Mouse (Mus musculus): Measurements from ENCODE around the gene Cish. TPM values are rescaled to one million over a fixed set of nuclear protein-coding genes. Genes with fewer than 3 reads are reported as not detected.

Cish gene
- total RNA-seq, 4 experiments from 2014 or later = 2.1 to 6.1 (median 2.9) TPM

- DNase-seq (ENCODE audit: low spot score in 2 of 2) = no peak
Measured at GRCm38 (mm10) chr9:107313926-107314325, 18.1 kb downstream of the Cish start.

- DNase-seq (ENCODE audit: low spot score in 2 of 2) = no peak
Measured at GRCm38 (mm10) chr9:107315791-107316190, 20.0 kb downstream of the Cish start.

DNA sequence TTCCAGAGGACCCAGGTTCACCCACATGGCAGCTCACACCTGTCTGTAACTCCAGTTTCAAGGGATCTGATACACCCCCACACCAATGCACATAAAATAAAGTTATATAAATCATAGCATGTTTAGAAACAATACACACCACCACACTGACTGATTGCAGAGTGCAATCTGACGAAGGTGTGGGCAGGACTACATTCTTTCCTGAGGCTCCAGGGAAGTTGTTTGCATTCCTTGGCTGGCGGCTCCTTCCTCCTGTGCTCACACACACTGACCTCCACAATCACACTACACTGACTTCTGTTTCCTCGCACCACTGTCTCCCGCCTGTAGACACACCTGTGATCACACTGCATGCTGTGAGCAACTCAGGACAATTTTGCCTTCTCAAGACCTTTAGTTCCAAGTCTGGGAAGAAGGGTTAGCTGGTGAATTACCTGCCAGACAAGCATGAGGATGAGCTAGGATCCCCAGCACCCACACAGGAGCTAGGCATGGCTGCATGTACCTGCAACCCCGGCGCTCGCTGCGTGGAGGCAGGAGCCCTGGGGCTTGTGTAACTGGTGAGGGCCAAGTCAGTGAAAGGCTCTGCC is 26.7 kb downstream of the Cish start:
- DNase-seq (ENCODE audit: low spot score in 2 of 2) = no peak

DNA sequence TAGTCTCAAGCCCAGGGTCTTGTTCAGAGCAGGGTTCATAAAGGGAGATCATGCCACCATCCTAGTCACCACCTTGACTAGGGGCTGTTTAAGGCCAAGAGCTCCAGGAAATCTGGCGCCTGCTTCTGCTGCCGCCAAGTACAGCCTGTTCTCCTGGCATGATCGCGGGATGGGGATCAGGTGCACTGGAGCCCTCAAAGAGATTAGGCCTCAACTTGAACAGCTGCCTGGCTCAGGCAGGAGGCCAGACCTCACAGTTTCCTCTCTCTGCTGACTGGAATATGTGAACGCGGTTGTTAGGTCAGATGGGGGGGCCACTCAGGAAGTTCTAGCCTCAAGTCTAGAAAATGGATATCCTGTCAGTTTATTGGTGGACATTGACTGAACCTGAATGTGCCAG is 27.7 kb downstream of the Cish start:
- DNase-seq (ENCODE audit: low spot score in 2 of 2) = no peak

DNA sequence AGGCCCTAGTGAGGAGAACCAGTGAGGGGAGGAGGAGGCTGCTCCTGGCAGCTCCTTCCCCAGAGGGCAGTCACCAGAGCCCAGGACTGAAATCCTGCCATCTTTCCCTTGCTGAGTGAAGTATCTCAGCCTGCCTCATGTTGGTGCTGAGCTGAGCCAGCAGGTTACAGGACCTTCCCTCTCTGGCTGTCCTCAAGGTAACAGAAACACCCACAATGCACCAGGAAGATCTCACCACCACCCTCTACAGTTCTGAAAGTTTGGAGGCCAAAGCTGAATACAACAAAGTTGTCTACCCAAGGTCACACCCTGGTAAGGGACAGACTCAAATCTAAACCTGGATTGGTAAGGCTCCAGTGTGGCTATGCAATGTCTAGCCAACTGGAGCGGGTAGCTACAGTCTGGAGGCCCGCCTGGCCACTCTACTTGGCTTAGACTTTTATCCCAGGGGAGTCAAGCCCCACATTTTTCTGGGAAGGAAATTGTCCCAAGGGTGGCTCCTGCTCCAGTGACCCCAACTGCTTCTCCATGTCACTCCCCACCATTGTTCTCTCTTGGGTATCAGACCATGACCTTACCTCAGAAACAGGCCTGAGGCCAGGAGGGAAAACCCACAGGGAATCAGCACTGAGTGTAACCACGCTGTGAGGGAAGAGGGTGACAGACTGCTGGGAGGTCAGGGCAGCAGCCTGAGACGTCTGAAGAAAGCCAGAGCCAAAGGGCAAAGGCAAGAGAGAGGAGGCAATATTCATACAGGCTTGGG is 29.2 kb downstream of the Cish start:
- DNase-seq (ENCODE audit: low spot score in 2 of 2) = no peak

GRCm38 (mm10) chr9:107325904-107326303 is 30.1 kb downstream of the Cish start:
- no peak for DNase-seq (ENCODE audit: low spot score in 2 of 2)

- DNase-seq (ENCODE audit: low spot score in 2 of 2) = no peak
Measured at GRCm38 (mm10) chr9:107327879-107328620, 32.2 kb downstream of the Cish start.

- DNase-seq (ENCODE audit: low spot score in 2 of 2) = no peak
Measured at GRCm38 (mm10) chr9:107330791-107331190, 35.0 kb downstream of the Cish start.

DNA sequence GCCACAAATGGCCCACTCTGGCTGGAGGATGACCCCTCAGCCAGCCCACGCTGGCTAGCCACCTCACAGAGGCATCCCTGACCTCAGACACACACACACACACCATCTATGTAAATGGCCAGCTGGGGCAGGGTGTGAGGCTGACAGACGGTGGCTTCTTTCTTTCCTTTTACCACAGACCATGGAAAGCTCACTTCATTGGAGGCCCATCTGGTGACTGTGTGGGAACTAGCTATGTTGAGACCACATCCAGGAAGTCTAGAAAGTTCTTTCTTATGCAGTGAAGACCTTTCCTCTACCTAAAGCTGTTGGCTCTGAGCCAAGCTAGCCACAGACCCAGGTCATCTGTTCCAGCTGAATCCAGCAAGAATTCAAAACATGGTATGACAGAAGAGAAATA is 37.9 kb downstream of the Cish start:
- DNase-seq (ENCODE audit: low spot score in 2 of 2) = no peak

GRCm38 (mm10) chr9:107334356-107334755 is 38.5 kb downstream of the Cish start:
- no peak for DNase-seq (ENCODE audit: low spot score in 2 of 2)

- DNase-seq (ENCODE audit: low spot score in 2 of 2) = no peak
Measured at GRCm38 (mm10) chr9:107335046-107335445, 39.2 kb downstream of the Cish start.

DNA sequence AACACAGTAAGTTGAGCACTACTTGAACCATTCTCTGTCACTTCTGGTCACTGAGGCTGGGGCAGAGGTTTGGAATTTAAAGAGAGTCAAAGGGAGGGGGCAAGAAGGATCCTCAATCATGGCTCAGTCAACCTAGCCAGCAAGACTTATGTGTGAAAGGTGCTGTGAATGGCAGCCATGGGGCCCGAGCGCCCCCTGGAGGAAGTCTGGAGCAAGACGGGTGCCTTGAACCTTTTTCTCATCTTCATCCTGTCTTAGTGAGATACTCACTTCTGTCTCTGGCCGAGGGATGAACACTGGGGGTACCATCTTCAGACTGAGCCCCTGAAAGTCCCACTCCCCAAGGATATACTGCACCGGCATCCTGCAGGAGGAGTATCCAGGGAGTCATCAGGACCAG is 40.1 kb downstream of the Cish start:
- DNase-seq (ENCODE audit: low spot score in 2 of 2) = peak in 1 of 2 experiments; percentile 71

DNA sequence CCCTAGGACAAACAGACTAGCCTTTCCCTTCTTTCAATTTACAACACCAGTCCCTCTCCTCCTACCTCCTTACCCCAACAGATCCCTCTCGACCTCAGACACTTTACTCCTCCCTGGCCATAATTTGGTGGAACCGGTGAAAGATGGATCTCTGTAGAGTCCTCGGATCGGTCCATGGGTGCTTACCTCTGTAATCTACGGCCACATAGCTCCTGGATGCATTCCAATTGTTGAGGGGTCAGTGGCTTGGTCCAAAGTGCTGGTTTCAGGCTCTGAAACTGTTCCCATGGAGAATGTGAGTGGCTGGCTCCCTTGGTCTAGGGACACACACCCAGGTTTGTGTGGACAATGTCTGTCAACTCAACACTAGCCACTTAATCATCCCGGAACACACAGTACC is 40.6 kb downstream of the Cish start:
- DNase-seq (ENCODE audit: low spot score in 2 of 2) = no peak

- peak; percentile 59 to 82 for DNase-seq (ENCODE audit: low spot score in 2 of 2)
Measured at GRCm38 (mm10) chr9:107338172-107338883, 42.5 kb downstream of the Cish start, which contains the start of gene Hemk1. Gene Hemk1 (minus strand): TSS chr9:107338350.

DNA sequence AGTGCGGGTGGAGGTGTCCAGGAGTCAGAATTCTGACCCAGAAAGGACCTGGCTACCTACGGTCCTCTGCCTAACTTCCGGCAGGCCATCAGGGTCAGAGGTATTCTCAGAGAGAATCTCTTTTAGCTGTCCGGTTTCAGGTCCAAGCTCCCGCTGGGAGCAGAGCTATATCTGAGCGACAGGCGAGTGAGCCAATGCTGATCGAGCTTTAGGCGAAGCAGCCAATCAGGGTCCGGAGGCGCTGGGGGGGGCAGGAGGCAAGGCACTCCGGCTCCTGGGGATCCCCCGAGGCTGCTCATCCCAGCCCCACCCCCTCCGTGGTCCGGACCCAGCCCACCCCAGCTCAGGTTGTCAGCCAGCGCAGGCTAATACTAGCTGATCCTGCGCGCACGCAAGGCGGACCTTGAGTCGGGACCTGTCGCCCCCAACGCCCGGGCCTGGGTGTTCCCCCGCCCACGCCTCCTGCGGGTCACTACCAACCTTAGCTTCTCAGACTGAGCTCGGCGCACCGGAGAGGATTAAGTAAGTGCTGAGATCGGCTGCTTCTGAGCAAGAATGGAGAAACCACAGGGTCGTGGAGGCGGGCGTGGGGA is 44.5 kb downstream of the Cish start, which contains the start of gene 6430571L13Rik:
TSS of gene 6430571L13Rik (plus strand) at position 336 of the 593 bp plus-strand sequence.
- DNase-seq (ENCODE audit: low spot score in 2 of 2) = peak; percentile 84 to 90

GRCm38 (mm10) chr9:107340911-107341645 is 45.3 kb downstream of the Cish start:
- no peak for DNase-seq (ENCODE audit: low spot score in 2 of 2)

GRCm38 (mm10) chr9:107342201-107342709 is 46.4 kb downstream of the Cish start:
- no peak for DNase-seq (ENCODE audit: low spot score in 2 of 2)

GRCm38 (mm10) chr9:107343146-107343943 is 47.5 kb downstream of the Cish start:
- no peak for DNase-seq (ENCODE audit: low spot score in 2 of 2)

GRCm38 (mm10) chr9:107344027-107344426 is 48.2 kb downstream of the Cish start:
- no peak for DNase-seq (ENCODE audit: low spot score in 2 of 2)

Data from layer of hippocampus, adult 8-10 months (tissue).